Mouse (Mus musculus) E14TG2a.4 (cell line): ENCODE measurements at regions not wholly inside any gene's neighbourhood (a gene's known extent, or its start where the extent isn't known, plus 50 kb on each side); places are given as distances from the start of the nearest gene placed in this dataset.

Experiments
- H3K27me3 ChIP-seq: 2 replicates; pipeline ENCODE4 v1.6.1; 2014; ENCODE audit warnings: low read length, control low read depth; ENCODE audit not compliant: insufficient read depth
- H3K36me3 ChIP-seq: 2 replicates; pipeline ENCODE4 v1.6.1; 2014; ENCODE audit warnings: low read length, control low read depth; ENCODE audit not compliant: insufficient read depth
- H3K4me1 ChIP-seq: replicated peaks from 2 replicates; pipeline ENCODE4 v1.6.1; 2014; ENCODE audit warnings: low read depth, low read length, control low read depth
- H3K4me3 ChIP-seq: replicated peaks from 2 replicates; pipeline ENCODE4 v1.5.1; 2014; ENCODE audit warnings: mild to moderate bottlenecking, low read length
- H3K9me3 ChIP-seq: 2 replicates; pipeline ENCODE4 v1.6.1; 2014; ENCODE audit warnings: low read length, control low read depth
- CTCF ChIP-seq: conservative IDR thresholded peaks from 2 replicates; pipeline ENCODE4 v1.5.1; 2014; ENCODE audit warnings: low read length
- NANOG ChIP-seq: IDR thresholded peaks from 2 replicates; pipeline ENCODE4 v1.6.1; 2014; ENCODE audit warnings: borderline replicate concordance, low read length, mixed read lengths
- POU5F1 ChIP-seq: IDR thresholded peaks from 2 replicates; pipeline ENCODE4 v1.6.1; 2014; ENCODE audit warnings: low read length, borderline replicate concordance

GRCm38 (mm10) chr12:80011916-80012315 is 100.9 kb downstream of the Zfp36l1 start:
- TF ChIP-seq NANOG (no peak), CTCF (no peak), POU5F1 (no peak)
- no peaks in the 10 kb centered on the region for H3K9me3 ChIP-seq
- peaks cover 77% of the 10 kb centered on the region for H3K27me3 ChIP-seq
- H3K4me3 ChIP-seq: no peak overlapping the region
- peaks cover 62% of the 10 kb centered on the region for H3K4me1 ChIP-seq
- H3K36me3 ChIP-seq: no peaks in the 10 kb centered on the region

GRCm38 (mm10) chr12:80010947-80011346 is 101.9 kb downstream of the Zfp36l1 start:
- H3K27me3 ChIP-seq: peaks cover 74% of the 10 kb centered on the region
- no peaks in the 10 kb centered on the region for H3K9me3 ChIP-seq
- peaks cover 62% of the 10 kb centered on the region for H3K4me1 ChIP-seq
- no peak overlapping the region for H3K4me3 ChIP-seq
- no peak for TF ChIP-seq NANOG
- TF ChIP-seq POU5F1: no peak
- no peak for TF ChIP-seq CTCF
- no peaks in the 10 kb centered on the region for H3K36me3 ChIP-seq

- no peak overlapping the region for H3K4me3 ChIP-seq
- H3K36me3 ChIP-seq: no peaks in the 10 kb centered on the region
- no peaks in the 10 kb centered on the region for H3K9me3 ChIP-seq
- H3K4me1 ChIP-seq: peaks cover 62% of the 10 kb centered on the region
- TF ChIP-seq POU5F1 (peak; percentile 96), NANOG (peak; percentile 98), CTCF (no peak)
- peaks cover 74% of the 10 kb centered on the region for H3K27me3 ChIP-seq
Measured at GRCm38 (mm10) chr12:80010220-80010619, 102.6 kb downstream of the Zfp36l1 start.

- H3K4me3 ChIP-seq: no peak overlapping the region
- peak; percentile 5; the same call in 1 of the 2 replicates for TF ChIP-seq NANOG
- no peak for TF ChIP-seq POU5F1
- TF ChIP-seq CTCF: no peak
- peaks cover 72% of the 10 kb centered on the region for H3K27me3 ChIP-seq
- no peaks in the 10 kb centered on the region for H3K36me3 ChIP-seq
- peaks cover 57% of the 10 kb centered on the region for H3K4me1 ChIP-seq
- H3K9me3 ChIP-seq: no peaks in the 10 kb centered on the region
Measured at GRCm38 (mm10) chr12:80007849-80008248, 105.0 kb downstream of the Zfp36l1 start.

GRCm38 (mm10) chr12:80005227-80005919 is 107.4 kb downstream of the Zfp36l1 start:
- H3K4me3 ChIP-seq: no peak overlapping the region
- no peaks in the 10 kb centered on the region for H3K9me3 ChIP-seq
- H3K27me3 ChIP-seq: peaks cover 59% of the 10 kb centered on the region
- H3K4me1 ChIP-seq: peaks cover 59% of the 10 kb centered on the region
- H3K36me3 ChIP-seq: no peaks in the 10 kb centered on the region
- peak; percentile 54 for TF ChIP-seq CTCF
- TF ChIP-seq POU5F1: no peak

GRCm38 (mm10) chr12:80004575-80004974 is 108.2 kb downstream of the Zfp36l1 start:
- TF ChIP-seq CTCF (no peak), NANOG (no peak), POU5F1 (no peak)
- Histone ChIP-seq H3K4me3 (no peak overlapping the region), H3K4me1 (peaks cover 53% of the 10 kb centered on the region), H3K27me3 (peaks cover 59% of the 10 kb centered on the region), H3K9me3 (no peaks in the 10 kb centered on the region), H3K36me3 (no peaks in the 10 kb centered on the region)

- Histone ChIP-seq H3K4me3 (no peak overlapping the region), H3K9me3 (no peaks in the 10 kb centered on the region), H3K27me3 (peaks cover 60% of the 10 kb centered on the region), H3K4me1 (peaks cover 42% of the 10 kb centered on the region), H3K36me3 (no peaks in the 10 kb centered on the region)
- TF ChIP-seq POU5F1: no peak
- TF ChIP-seq CTCF: no peak
- TF ChIP-seq NANOG: no peak
Measured at GRCm38 (mm10) chr12:80003486-80003885, 109.3 kb downstream of the Zfp36l1 start.

- TF ChIP-seq POU5F1: no peak
- no peak for TF ChIP-seq CTCF
- no peak for TF ChIP-seq NANOG
- peaks cover 33% of the 10 kb centered on the region for H3K4me1 ChIP-seq
- H3K4me3 ChIP-seq: no peak overlapping the region; the same call in 1 of the 2 replicates
- H3K27me3 ChIP-seq: peaks cover 56% of the 10 kb centered on the region
- no peaks in the 10 kb centered on the region for H3K36me3 ChIP-seq
- H3K9me3 ChIP-seq: no peaks in the 10 kb centered on the region
Measured at GRCm38 (mm10) chr12:80002474-80003125, 110.2 kb downstream of the Zfp36l1 start.
